In the genomic region with DNA sequence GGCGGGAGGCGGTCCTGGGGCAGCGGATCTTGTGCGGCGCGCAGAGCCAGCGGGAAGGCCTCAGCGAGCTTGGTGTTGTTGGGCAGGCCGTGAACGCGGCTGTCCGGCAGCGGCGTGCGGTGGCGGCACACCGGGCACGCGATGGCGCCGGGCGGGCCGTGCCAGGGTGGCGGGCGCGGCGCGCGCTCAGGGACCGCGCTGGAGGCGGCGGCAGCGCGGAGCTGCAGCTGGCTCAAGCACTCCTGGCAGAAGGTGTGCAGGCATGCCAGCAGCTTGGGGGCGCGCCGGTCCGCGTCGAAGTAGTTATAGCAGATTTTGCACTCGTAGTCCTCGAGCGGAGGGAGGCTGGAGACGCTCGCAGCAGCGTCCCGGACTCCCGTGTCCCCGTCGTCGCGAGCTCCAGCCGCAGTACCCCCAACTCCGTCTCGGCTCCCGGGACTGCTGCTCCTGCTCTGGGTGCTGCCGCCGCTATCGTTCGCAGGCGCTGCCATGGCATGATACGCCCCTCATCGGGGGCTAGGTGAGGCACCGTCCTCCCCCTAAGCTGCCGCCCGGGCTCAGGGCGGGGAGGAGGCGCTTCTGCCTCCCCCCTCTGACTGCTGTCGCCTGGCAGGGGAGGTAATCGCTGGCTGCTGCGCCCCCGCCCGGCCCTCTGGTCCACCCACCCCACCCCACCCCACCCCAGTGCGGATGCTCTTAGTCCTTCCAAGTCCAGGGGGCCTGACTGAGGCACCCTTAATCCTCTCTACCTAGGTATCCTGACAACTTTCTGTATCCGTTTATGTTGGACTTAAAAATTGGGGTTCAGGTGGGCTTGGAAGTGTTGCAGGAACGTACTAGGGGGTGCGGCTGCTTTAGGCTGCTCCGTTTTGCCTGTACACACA, we compare ENCODE assay signal across 8 mouse cellular contexts. TPM values are rescaled to one million over a fixed set of nuclear protein-coding genes. Genes with fewer than 3 reads are reported as not detected.
A peak's percentile ranks its signal among the peaks of the same experiment; 100 is the strongest.
DNase-seq lines count a peak whose midpoint lies in the region; ATAC-seq lines count a peak whose summit lies in the region.

No protein-coding gene starts in this region.

- under 1% methylated on average over 43 of the region's 79 CpGs for WGBS in hindbrain, embryonic 16.5 days
- under 1% methylated on average over 79 of the region's 79 CpGs for WGBS in midbrain, embryonic 10.5 days

- H3K27ac ChIP-seq in hindbrain, embryonic 16.5 days (ENCODE audit: low read depth, low read length) = no peak overlapping the region
- peak overlapping the region; percentile 83 for H3K27ac ChIP-seq in midbrain, embryonic 10.5 days (replicated peaks)

- peak; percentile 86 for ATAC-seq in hindbrain, embryonic 16.5 days

- no peaks in the 10 kb centered on the region for H3K9me3 ChIP-seq in hindbrain, embryonic 16.5 days (ENCODE audit: control insufficient read depth, low read length)
- no peaks in the 10 kb centered on the region for H3K9me3 ChIP-seq in midbrain, embryonic 10.5 days (replicated peaks)

- H3K4me3 ChIP-seq in hindbrain, embryonic 16.5 days (ENCODE audit: low read length) = peak overlapping the region; percentile 59
- peak overlapping the region; percentile 70 for H3K4me3 ChIP-seq in midbrain, embryonic 10.5 days

- peak overlapping the region; percentile 67 for H3K9ac ChIP-seq in hindbrain, embryonic 16.5 days (ENCODE audit: low read depth, low read length)

- H3K4me1 ChIP-seq in hindbrain, embryonic 16.5 days (ENCODE audit: control insufficient read depth, insufficient read depth, low read depth, low read length) = peaks cover 20% of the 10 kb centered on the region
- H3K4me1 ChIP-seq in midbrain, embryonic 10.5 days = peaks cover 34% of the 10 kb centered on the region

- H3K4me2 ChIP-seq in hindbrain, embryonic 16.5 days (ENCODE audit: low read length) = peak overlapping the region; percentile 94

- DNase-seq in cerebellum, adult 9-11 months = peak; percentile 17
- no peak for DNase-seq in cerebellum, adult 9-10 months
- DNase-seq in thymus, postnatal 4 days = peak; percentile 23
- DNase-seq in thymus, postnatal 14 days = no peak
- DNase-seq in midbrain, embryonic 10.5 days (ENCODE audit: low spot score) = peak; percentile 73
- no peak for DNase-seq in adipocyte (ENCODE audit: low spot score)
- no peak for DNase-seq in frontal cortex, adult 2 months (ENCODE audit: extremely low spot score in 1 of 2, low spot score in 1 of 2)

- peaks cover 47% of the 10 kb centered on the region for H3K27me3 ChIP-seq in hindbrain, embryonic 16.5 days (replicated peaks; ENCODE audit: control insufficient read depth, insufficient read depth, low read length)
- peaks cover 96% of the 10 kb centered on the region for H3K27me3 ChIP-seq in midbrain, embryonic 10.5 days (ENCODE audit: low read depth, poor library complexity, severe bottlenecking)

- H3K36me3 ChIP-seq in hindbrain, embryonic 16.5 days (ENCODE audit: control insufficient read depth, insufficient read depth, low read length) = no peaks in the 10 kb centered on the region
- no peaks in the 10 kb centered on the region for H3K36me3 ChIP-seq in midbrain, embryonic 10.5 days

RNA-seq across cellular contexts. Expression of gene Pax3, which starts 20.5 kb away (rescaled TPM):
- polyA plus RNA-seq in hindbrain, embryonic 16.5 days (2015; fragmentation: Nextera tagmentation; extraction: Ambion mirVana) = 11.7 and 12.5 TPM in 2 replicates
- 33.6 and 34.3 TPM in 2 replicates for polyA plus RNA-seq in midbrain, embryonic 10.5 days (2016; fragmentation: Nextera tagmentation; extraction: Ambion mirVana)
- not detected in 2 replicates for polyA plus RNA-seq in frontal cortex, adult 2 months (2012; rRNA removed)

Comparison
In these comparisons a context has a peak if more than half of its experiments do, and no peak if none do; other contexts are left out.
1. DNase-seq: peak in cerebellum, adult 9-11 months (single experiment), thymus, postnatal 4 days (single experiment) and midbrain, embryonic 10.5 days (single experiment); none in cerebellum, adult 9-10 months (single experiment), thymus, postnatal 14 days (single experiment), adipocyte (single experiment) and frontal cortex, adult 2 months (0 of 2).
2. RNA of gene Pax3, which starts 20.5 kb away (polyA plus RNA-seq): 33.6 to 34.3 TPM in midbrain, embryonic 10.5 days and 11.7 to 12.5 TPM in hindbrain, embryonic 16.5 days; not detected in frontal cortex, adult 2 months; every median in the first group is over 10 times any median in the second.